Mouse (Mus musculus): ENCODE measurements around the gene Elmo1.

The Elmo1 gene

GRCm38 (mm10) chr13:20090133-20090710 lies at the start of gene Elmo1:
TSS of gene Elmo1 (plus strand) at chr13:20090596.
- DNase-seq (ENCODE audit: low read depth, low spot score): peak; percentile 92

DNA sequence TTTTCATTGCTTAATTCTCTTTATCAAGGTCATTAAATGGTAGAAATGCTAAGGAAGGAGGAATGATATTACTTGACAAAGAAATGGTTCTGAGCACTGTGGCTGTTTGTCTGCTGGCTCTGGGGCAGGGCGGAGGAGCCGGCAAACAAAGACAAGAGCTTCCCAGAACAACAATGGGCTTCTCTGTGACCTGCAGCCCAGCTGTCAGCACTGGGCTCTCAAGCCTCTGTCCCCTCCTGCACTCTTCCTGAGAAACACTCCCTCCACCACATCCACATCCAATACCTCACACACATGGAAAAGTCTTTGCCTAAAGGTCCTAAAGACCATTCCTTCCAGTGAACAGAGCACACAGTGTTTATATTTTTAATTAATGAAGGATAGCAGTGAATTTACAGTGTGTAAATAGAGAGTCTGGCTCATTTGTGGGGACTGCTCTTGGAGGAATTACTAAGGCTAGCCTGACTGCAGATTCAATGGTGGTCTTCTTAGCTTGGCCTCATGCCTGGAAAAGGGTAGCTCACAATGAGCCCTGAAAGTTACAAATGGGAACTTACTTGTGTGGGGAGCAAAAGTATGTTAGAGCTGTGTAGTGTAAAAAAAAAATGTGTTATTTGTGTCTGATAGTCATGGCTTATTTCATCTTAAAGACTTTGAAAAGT lies 49.1 kb upstream of the Elmo1 start:
- Histone ChIP-seq H3K36me3 (ENCODE audit: control insufficient read depth, insufficient read depth, low read length, poor library complexity, severe bottlenecking) (no peaks in the 10 kb centered on the region), H3K27me3 (ENCODE audit: control insufficient read depth, insufficient read depth, low read length, poor library complexity, severe bottlenecking) (no peaks in the 10 kb centered on the region)
- no peak for DNase-seq (ENCODE audit: low read depth, low spot score)

More at GRCm38 (mm10) chr13:20090133-20090710, at the start of gene Elmo1:
- Histone ChIP-seq H3K36me3 (ENCODE audit: control insufficient read depth, insufficient read depth, low read length, poor library complexity, severe bottlenecking) (no peaks in the 10 kb centered on the region), H3K27me3 (ENCODE audit: control insufficient read depth, insufficient read depth, low read length, poor library complexity, severe bottlenecking) (no peaks in the 10 kb centered on the region)

GRCm38 (mm10) chr13:20042856-20043255 lies 47.5 kb upstream of the Elmo1 start:
- DNase-seq (ENCODE audit: low read depth, low spot score): no peak
- Histone ChIP-seq H3K27me3 (ENCODE audit: control insufficient read depth, insufficient read depth, low read length, poor library complexity, severe bottlenecking) (no peaks in the 10 kb centered on the region), H3K36me3 (ENCODE audit: control insufficient read depth, insufficient read depth, low read length, poor library complexity, severe bottlenecking) (no peaks in the 10 kb centered on the region)

DNA sequence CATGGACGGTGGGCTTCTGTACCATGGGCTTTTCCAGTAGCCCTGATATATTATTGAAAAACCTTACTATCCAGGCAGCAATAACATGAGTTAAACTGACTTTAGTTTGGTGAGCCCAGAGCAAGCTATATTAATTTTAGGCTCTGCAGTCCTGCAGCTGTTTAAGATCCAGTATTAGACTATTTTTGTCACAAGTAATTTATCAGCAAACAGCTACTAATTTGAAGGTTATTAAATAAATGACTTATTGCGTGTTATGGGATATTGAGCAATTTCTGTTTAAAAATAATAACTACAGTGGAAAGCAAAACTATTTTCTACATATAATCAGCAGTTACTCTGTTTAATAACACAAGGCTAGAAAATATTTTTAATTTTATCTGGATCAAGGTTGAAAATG lies 45.0 kb upstream of the Elmo1 start:
- no peaks in the 10 kb centered on the region for H3K27me3 ChIP-seq (ENCODE audit: control insufficient read depth, insufficient read depth, low read length, poor library complexity, severe bottlenecking)
- no peaks in the 10 kb centered on the region for H3K36me3 ChIP-seq (ENCODE audit: control insufficient read depth, insufficient read depth, low read length, poor library complexity, severe bottlenecking)
- DNase-seq (ENCODE audit: low read depth, low spot score): no peak

- DNase-seq (ENCODE audit: low read depth, low spot score): no peak
- no peaks in the 10 kb centered on the region for H3K36me3 ChIP-seq (ENCODE audit: control insufficient read depth, insufficient read depth, low read length, poor library complexity, severe bottlenecking)
- no peaks in the 10 kb centered on the region for H3K27me3 ChIP-seq (ENCODE audit: control insufficient read depth, insufficient read depth, low read length, poor library complexity, severe bottlenecking)
Observed at GRCm38 (mm10) chr13:20045836-20046235, 44.6 kb upstream of the Elmo1 start.

GRCm38 (mm10) chr13:20046406-20046805 lies 44.0 kb upstream of the Elmo1 start:
- no peaks in the 10 kb centered on the region for H3K36me3 ChIP-seq (ENCODE audit: control insufficient read depth, insufficient read depth, low read length, poor library complexity, severe bottlenecking)
- no peaks in the 10 kb centered on the region for H3K27me3 ChIP-seq (ENCODE audit: control insufficient read depth, insufficient read depth, low read length, poor library complexity, severe bottlenecking)
- no peak for DNase-seq (ENCODE audit: low read depth, low spot score)

GRCm38 (mm10) chr13:20047926-20048836 lies 42.2 kb upstream of the Elmo1 start:
- DNase-seq (ENCODE audit: low read depth, low spot score): peak; percentile 22
- Histone ChIP-seq H3K27me3 (ENCODE audit: control insufficient read depth, insufficient read depth, low read length, poor library complexity, severe bottlenecking) (no peaks in the 10 kb centered on the region; the same call in 1 of the 2 replicates), H3K36me3 (ENCODE audit: control insufficient read depth, insufficient read depth, low read length, poor library complexity, severe bottlenecking) (no peaks in the 10 kb centered on the region)

DNA sequence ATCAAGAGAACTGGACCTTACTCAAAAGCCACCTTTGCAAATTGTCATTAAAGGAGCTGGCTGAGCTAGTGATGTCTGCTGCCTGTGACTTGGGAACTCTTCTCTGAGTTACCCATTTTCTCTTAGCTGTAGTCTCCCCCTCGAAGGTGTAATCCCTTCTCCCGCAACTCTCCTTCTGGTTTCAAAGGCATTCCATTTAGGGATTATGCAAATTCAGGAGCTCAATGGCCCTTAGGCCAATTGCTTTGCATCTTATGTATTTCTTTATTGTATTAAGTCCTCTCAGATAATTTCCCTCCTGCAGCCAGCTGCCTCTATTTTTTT lies 41.6 kb upstream of the Elmo1 start:
- Histone ChIP-seq H3K36me3 (ENCODE audit: control insufficient read depth, insufficient read depth, low read length, poor library complexity, severe bottlenecking) (no peaks in the 10 kb centered on the region), H3K27me3 (ENCODE audit: control insufficient read depth, insufficient read depth, low read length, poor library complexity, severe bottlenecking) (no peaks in the 10 kb centered on the region; the same call in 1 of the 2 replicates)
- DNase-seq (ENCODE audit: low read depth, low spot score): no peak

DNA sequence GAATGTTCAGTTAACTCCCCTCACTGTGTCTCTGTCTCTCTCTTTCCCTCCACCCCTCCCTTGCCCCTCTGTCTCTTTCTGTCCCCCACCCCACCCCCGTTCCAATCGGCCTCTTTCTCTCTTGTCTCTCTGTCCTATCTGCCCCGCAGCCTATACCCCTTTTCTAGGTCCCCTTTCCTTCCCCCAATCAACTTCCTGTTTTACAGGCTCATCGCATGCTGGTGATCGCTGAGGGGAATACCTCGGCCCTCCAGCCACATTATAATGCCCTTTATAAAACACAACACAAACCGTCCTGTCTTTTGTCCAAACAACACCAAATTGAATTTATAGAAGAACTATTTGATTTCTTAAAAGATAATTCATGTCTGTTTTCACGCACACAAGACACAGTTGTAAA lies 40.7 kb upstream of the Elmo1 start:
- H3K27me3 ChIP-seq (ENCODE audit: control insufficient read depth, insufficient read depth, low read length, poor library complexity, severe bottlenecking): no peaks in the 10 kb centered on the region; the same call in 1 of the 2 replicates
- peak; percentile 64 for DNase-seq (ENCODE audit: low read depth, low spot score)
- no peaks in the 10 kb centered on the region for H3K36me3 ChIP-seq (ENCODE audit: control insufficient read depth, insufficient read depth, low read length, poor library complexity, severe bottlenecking)

DNA sequence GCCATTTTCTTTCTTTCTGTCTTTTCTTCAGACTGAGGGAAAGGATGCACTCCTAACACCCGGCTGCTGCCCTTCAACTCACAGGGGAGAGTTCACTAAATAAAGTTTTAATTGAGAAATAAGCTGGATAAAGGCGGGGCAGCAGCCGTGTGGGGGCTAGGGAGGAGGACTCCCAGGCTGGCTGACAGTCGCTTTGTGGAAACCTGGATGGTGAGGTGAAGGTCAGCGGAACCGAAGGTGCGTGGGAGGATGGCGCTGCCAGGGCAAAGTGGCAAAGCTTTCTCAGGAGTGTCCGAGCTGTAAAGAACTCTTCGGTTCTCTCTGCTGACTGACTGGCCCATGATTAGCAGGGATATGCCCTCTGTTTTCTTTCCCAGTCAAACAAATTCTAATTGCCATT lies 40.2 kb upstream of the Elmo1 start:
- Histone ChIP-seq H3K36me3 (ENCODE audit: control insufficient read depth, insufficient read depth, low read length, poor library complexity, severe bottlenecking) (no peaks in the 10 kb centered on the region), H3K27me3 (ENCODE audit: control insufficient read depth, insufficient read depth, low read length, poor library complexity, severe bottlenecking) (no peaks in the 10 kb centered on the region; the same call in 1 of the 2 replicates)
- no peak for DNase-seq (ENCODE audit: low read depth, low spot score)

DNA sequence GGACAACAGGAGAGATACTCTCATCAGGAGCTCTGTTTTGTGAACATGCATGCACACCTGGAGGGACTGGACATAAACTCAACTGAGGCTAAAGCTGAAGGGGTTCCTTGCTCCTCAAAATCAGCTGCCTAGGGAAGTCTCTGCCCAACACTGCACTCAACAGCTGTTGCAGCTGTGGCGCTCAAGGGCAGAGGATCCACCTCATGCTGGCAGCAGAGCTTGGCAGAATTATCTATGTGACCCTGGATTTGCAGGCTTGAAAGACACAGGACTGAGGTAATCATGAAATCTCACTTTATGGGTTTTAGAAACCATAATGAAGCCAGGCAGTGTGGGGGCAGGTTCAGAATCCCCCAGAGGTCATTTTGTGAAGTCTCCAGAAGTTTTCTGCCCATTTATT lies 32.5 kb upstream of the Elmo1 start:
- Histone ChIP-seq H3K27me3 (ENCODE audit: control insufficient read depth, insufficient read depth, low read length, poor library complexity, severe bottlenecking) (no peaks in the 10 kb centered on the region), H3K36me3 (ENCODE audit: control insufficient read depth, insufficient read depth, low read length, poor library complexity, severe bottlenecking) (no peaks in the 10 kb centered on the region)
- DNase-seq (ENCODE audit: low read depth, low spot score): no peak

GRCm38 (mm10) chr13:20061031-20061430 lies 29.4 kb upstream of the Elmo1 start:
- Histone ChIP-seq H3K27me3 (ENCODE audit: control insufficient read depth, insufficient read depth, low read length, poor library complexity, severe bottlenecking) (no peaks in the 10 kb centered on the region), H3K36me3 (ENCODE audit: control insufficient read depth, insufficient read depth, low read length, poor library complexity, severe bottlenecking) (no peaks in the 10 kb centered on the region)
- DNase-seq (ENCODE audit: low read depth, low spot score): no peak

DNA sequence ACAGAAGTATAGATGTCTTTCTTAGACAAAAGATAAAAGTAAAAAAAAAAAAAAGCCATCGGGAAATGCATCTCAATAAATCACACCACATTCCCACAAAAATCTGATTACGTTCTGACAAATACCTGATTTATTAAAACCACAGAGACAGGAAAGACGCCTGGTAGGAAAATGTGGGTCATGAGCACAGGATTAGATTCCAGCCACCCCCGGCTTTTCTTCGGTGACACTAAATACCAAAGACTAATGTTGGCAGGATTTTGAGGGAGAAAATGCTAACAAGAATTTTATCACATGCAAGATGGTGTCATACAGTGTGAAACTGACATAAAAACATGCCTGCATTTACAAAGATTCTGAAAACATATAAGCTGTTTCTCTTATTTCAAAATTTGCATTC lies 27.1 kb upstream of the Elmo1 start:
- no peak for DNase-seq (ENCODE audit: low read depth, low spot score)
- no peaks in the 10 kb centered on the region for H3K27me3 ChIP-seq (ENCODE audit: control insufficient read depth, insufficient read depth, low read length, poor library complexity, severe bottlenecking)
- H3K36me3 ChIP-seq (ENCODE audit: control insufficient read depth, insufficient read depth, low read length, poor library complexity, severe bottlenecking): no peaks in the 10 kb centered on the region

- Histone ChIP-seq H3K36me3 (ENCODE audit: control insufficient read depth, insufficient read depth, low read length, poor library complexity, severe bottlenecking) (no peaks in the 10 kb centered on the region), H3K27me3 (ENCODE audit: control insufficient read depth, insufficient read depth, low read length, poor library complexity, severe bottlenecking) (no peaks in the 10 kb centered on the region)
- DNase-seq (ENCODE audit: low read depth, low spot score): peak; percentile 50
Observed at GRCm38 (mm10) chr13:20072043-20072442, 18.4 kb upstream of the Elmo1 start.

DNA sequence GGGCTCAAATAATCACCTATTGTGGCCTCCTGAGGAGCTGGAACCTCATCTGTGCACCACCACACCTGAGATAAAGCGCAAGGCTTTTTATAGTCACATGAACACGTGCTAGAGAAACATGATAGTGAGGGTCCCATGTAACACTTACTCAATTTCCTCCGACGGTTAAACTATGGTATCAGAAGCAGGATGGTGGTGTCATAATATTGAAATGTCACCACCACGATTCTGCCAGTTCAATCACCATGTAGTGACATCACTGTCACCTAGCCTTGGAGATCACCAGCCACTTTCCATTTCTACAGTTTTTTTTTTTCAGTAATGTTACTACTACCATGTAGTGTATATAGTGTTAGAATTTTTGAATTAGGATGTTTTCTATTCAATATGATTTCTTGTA lies 17.4 kb upstream of the Elmo1 start:
- no peaks in the 10 kb centered on the region for H3K36me3 ChIP-seq (ENCODE audit: control insufficient read depth, insufficient read depth, low read length, poor library complexity, severe bottlenecking)
- no peak for DNase-seq (ENCODE audit: low read depth, low spot score)

More for the DNA sequence above, 17.4 kb upstream of the Elmo1 start:
- no peaks in the 10 kb centered on the region for H3K27me3 ChIP-seq (ENCODE audit: control insufficient read depth, insufficient read depth, low read length, poor library complexity, severe bottlenecking)
